Mouse (Mus musculus) testis, postnatal 10 days (tissue): Measurements from ENCODE around the gene Fbxo40.

Experiments
- DNase-seq: peaks from one replicate; pipeline ENCODE4 v3.0.0; 2021; ENCODE audit warnings: low spot score

The Fbxo40 gene

DNA sequence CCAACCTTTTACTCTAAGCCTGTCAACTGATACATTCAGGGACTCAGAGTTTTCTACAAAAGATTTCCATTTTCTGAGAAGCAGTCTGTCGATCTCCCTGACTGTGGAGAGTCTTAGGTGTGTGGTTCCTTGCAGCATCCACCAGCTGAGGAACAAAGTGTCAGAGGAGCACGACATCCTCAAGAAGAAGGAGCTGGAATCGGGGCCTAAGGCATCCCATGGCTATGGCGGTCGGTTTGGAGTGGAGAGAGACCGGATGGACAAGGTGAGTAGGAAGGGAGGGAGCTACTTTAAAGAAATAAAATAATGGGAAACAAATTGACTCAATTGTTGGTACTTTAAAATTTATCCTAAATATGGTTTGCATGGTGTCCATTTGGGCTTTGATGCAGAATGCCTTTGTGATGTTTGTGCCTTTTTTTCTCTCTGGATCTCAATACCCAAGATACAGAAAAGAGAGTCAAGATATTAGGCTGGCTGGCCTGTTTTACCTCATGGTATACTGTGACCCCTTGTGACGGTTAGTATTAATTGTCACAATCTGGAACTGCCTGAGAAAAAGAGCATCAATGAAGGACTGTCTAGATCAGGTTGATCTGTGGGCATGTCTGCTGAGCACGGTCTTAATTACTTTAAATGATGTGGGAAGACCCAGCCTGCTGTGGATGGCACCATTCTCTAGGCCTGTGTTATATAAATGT lies 43.7 kb downstream of the Fbxo40 start:
- no peak for DNase-seq

- DNase-seq, result no peak
Measured at GRCm38 (mm10) chr16:36944895-36945424, 45.3 kb downstream of the Fbxo40 start.

GRCm38 (mm10) chr16:36943591-36943990 lies 46.7 kb downstream of the Fbxo40 start:
- DNase-seq, result no peak

GRCm38 (mm10) chr16:36941895-36942294 lies 48.4 kb downstream of the Fbxo40 start:
- no peak for DNase-seq

- DNase-seq, result no peak
Measured at GRCm38 (mm10) chr16:36941137-36941727, 49.0 kb downstream of the Fbxo40 start.

GRCm38 (mm10) chr16:36935814-36936213 lies 54.5 kb downstream of the Fbxo40 start:
- DNase-seq, result no peak

GRCm38 (mm10) chr16:36934841-36935620 lies 55.2 kb downstream of the Fbxo40 start, which contains the start of gene Hcls1:
Gene Hcls1 (plus strand): TSS chr16:36934983.
- DNase-seq, result no peak

DNA sequence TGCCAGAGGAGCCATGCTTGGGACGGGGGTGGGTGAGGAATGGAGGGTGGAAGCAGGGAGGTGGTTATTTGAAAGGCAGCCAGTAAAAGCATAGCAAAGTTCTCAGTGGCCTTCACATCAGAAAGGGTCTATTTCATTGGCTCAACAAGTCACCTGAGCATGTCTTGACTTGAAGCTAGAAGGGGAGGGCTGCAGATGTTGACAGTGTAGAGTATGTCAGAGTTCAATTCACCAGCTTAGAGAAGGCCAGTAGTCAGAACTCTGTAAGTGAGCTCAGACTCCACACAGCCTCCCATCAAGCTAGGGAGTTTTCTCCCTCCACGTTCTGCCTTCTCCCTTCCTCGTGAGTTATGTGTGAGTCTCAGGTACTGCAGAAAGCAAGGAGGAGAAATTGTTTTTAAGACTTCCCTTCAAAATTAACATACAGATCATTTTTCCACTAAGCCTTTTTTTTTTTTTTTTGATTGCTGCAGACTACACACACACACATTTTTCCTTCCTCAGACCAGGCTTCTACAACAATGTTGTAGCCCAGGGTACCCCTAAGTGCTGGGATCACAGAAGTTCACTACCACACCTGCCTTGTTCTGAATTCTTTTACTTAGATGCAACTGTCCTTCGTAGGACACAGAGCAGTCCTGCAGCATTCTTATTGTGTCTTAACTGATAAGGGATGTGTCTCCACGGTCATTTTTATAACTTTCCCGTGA lies 56.0 kb downstream of the Fbxo40 start:
- no peak for DNase-seq

- no peak for DNase-seq
Measured at GRCm38 (mm10) chr16:36932546-36932945, 57.7 kb downstream of the Fbxo40 start.

DNA sequence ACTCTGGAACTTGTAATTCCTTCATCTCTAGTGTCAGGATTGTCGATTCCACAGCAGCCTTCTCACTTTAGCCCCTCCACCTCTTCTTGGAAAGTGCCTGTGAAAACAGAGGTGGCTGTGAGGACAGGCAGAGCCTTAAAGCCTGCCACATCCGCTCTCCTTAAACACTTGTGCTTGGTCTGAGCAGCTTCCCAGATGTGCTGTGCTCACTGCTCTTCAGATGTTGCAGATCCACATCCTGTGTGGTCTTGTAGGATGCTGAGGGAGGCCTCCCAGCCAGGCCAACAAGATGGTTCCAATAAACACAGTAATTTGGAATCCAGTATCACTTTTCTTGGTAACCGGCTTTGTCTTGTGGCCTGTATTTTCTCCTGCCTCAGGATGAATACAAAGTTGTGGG lies 58.3 kb downstream of the Fbxo40 start:
- no peak for DNase-seq

GRCm38 (mm10) chr16:36931381-36931780 lies 58.9 kb downstream of the Fbxo40 start:
- no peak for DNase-seq

DNA sequence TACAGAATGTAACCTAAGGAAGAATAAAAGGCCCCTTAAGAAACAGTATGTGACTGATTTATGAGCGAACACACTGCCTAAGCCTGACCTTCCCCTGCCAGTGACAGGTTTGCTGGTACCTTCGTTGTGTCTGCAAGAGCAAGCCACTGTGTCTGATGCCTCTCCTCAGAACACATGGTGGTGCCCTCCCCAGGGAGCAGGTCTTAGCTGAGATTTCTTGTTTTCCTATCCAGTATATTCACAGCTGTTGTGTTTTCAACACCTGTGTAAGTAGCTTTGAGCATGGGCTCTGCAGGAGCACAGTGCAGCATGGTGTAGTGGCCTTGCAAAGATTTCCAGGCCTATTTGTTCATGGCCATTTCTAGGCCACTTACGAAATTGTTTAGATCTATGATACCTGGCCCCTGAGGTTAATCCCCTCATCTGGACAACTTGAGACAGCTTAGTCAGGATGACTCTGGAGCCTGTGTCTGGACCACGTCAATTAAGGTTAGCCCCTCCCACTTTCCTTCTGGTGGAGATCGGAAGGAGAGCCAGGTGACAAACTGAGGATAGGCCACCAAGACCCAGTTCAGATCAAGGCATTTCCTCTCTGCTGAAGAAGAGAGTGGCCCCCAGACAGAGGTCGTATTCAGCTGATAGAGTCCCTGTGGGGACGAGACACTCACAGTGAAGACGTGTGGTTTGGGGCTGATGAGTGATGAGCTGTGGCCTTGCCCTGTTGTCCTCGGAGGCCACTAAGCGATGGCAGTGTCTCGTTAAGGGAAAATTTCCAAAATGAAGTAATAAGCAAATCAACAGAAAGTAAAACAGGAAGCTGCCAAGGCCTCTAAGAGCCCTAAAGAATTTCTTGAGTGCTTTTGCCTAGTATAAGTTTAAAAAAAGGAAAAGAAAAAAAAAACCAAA lies 59.8 kb downstream of the Fbxo40 start:
- no peak for DNase-seq

DNA sequence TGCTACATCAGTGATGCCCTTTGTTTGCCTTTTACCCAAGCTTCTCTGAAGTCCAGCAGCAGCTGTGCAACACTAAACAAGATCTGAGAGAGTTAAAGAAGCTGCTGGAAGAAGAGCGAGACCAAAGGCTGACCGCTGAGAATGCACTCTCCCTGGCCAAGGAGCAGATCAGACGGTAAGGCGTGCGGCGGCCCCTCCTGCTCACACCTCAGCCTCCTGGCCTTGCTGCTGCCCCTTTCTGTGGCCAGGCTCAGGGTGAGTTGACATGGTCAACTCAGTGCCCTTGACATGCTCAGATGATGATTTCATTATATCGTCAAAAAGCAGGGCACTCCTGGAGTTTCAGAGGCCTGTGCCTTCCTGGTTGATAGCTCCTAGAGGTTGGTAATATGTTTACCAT lies 61.1 kb downstream of the Fbxo40 start:
- DNase-seq, result no peak

GRCm38 (mm10) chr16:36928106-36928500 lies 62.2 kb downstream of the Fbxo40 start:
- no peak for DNase-seq

DNA sequence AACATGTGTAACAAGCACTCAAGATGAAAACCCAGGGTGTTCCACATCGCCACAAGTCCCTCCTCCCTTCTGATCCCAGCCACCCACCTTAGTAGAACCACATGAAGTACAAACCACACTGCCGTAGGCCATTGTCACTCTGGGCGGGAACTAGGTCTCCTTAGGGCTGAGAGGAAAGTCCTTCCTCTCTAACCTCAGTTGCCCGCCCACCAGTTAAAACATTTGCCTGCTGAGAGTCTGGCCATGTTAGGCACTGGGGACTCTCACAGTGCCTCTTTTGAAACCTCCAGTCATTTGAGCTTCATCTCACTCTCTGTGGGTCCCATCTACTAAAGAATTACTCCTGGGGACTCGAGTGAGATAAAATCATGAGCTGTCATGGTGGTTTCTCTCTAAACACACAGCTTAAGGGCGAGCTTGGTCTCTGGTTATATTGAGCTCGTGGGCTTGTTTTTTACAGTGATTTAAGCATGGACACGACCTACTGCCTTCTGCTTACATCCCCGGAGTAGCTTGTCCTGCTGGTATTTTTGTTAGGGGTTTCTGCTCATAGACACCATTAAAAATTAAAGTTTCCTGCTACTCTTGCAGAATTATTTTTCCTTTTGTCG lies 62.7 kb downstream of the Fbxo40 start:
- no peak for DNase-seq

DNA sequence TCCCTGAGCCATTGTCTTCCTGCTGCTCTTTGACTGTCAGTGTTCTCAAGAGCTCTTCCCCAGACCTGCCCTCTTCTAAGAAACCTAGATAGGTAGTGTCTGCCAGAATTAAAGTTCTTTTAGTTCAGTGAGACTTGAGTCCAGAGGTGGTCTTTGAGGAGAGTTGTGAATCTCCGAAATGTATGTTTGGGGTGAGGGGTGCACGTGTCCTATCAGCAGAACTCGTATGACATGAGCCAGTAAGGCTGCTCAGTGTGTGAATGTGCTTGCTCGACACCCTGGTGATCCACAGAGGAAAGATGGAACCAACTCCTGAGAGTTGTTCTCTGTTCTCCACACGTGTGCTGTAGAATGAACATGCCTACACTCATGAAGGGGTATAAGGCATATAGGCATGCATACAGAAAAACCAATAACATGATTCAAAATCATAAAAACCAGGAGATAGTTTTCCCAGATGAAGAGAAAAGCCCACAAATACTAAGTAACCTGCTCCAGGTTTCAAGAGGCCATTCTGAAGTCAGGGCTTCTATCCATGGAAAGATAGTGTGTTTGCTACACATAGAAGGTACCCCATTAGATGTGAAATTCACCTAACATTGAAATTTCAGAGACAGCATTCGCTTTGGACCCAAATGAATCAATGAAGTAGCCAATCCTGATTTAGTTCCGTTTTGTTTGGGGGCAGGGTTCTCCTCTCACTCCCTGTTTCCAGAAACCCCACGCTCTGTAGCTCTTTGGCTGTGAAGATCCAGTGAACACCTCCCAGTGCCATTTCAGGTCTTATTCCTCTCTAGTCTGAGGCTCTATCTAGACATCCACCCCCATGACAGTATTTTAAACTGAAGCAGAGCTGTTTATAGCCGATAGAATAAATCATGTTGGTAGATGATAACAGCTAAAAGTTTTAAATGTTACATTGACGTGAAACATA lies 63.5 kb downstream of the Fbxo40 start:
- DNase-seq, result no peak

GRCm38 (mm10) chr16:36925797-36926196 lies 64.5 kb downstream of the Fbxo40 start:
- no peak for DNase-seq

DNA sequence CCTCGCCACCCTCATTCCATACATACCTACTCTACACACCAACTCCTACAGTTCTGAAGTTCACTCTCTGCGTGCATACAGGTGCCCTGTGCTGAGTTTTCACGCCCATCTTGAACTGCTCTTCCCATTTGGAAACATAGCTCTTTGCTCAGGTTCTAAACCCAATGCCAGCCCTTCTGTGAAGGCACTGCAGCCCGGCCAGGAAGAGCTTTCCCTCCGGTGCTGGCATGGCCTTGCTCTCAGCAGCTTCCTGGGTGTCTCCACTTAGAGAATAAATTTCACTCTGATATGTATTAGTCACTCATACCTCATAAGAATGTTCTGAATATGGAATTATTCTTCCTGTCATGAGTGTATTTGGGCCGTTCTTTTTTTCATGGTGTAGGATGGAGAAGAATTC lies 64.9 kb downstream of the Fbxo40 start:
- DNase-seq, result no peak

- DNase-seq, result no peak
Measured at GRCm38 (mm10) chr16:36924312-36924711, 66.0 kb downstream of the Fbxo40 start.

DNA sequence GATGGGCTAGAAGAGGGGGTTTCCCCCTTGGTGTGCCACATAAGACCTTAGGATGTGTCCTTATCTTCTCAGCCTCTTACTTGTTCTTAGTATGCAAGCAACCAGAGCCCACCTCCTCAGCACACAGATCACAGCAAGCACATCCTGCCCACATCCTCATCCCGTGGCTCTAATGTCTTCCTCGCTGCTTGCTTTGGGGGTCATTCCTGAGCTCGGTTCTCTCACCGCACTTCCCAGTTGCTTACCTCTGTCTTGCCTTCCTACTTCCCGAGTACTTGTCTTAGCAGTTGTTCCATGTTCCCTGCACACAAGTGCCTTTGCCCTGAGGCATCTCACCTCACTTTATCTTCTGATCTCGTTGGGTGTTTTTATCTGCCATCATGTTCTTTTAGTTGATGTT lies 68.3 kb downstream of the Fbxo40 start:
- DNase-seq, result no peak
